Mouse (Mus musculus): ENCODE measurements around the gene 4930435E12Rik.

- TF ChIP-seq GATA1 (IDR thresholded peaks at IDR 0.05; ENCODE audit: borderline replicate concordance, low read length) (no peak), FLI1 (IDR thresholded peaks at IDR 0.05; ENCODE audit: low read length) (no peak)
These were observed 65.0 kb downstream of the 4930435E12Rik start for GRCm38 (mm10) chr16:38763508-38763907.

Measured in megakaryocyte, embryonic 14.5 days (primary cell).